Mouse (Mus musculus) cerebellum, adult 11-12 months (tissue): ENCODE data around the gene Rps28.
"Not testable (repeated sequence)": the region's sequence is repeated elsewhere in the genome, so short reads cannot be mapped to it uniquely, and the experiment has no call there.

ENCODE experiments used
- DNase-seq: peaks from one replicate; pipeline ENCODE4 v3.0.0; 2022

The Rps28 gene

GRCm38 (mm10) chr17:33824084-33824996 lies at the start of gene Rps28, which contains the start of gene Ndufa7:
Rps28 (minus strand) TSS chr17:33824562.
Ndufa7 (plus strand) TSS chr17:33824572.
- DNase-seq = peak; percentile 96

DNA sequence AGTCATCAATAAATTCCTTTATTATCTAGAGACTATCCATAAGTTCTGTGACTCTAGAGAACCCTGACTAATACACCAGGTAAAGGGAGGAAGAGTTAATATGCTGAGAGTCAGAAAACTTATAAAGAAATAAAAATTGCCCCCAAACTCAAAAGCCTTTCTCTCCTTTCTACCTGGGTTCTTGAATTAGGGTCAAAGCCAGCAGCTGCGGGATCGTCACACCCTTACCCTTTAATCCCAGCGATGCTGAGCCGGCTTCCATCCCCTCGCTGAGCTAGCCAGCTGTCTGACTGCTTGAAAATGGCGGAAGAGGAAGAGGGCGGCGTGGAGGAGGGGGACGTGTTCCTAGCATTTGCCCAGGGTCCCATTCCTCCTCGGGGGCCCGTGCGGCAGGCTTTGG lies 49.2 kb upstream of the Rps28 start, which contains the start of gene Gm7029:
Gene Gm7029, plus strand, starts transcription at position 301 of the 400 bp plus-strand sequence.
- DNase-seq = not testable (repeated sequence)

DNA sequence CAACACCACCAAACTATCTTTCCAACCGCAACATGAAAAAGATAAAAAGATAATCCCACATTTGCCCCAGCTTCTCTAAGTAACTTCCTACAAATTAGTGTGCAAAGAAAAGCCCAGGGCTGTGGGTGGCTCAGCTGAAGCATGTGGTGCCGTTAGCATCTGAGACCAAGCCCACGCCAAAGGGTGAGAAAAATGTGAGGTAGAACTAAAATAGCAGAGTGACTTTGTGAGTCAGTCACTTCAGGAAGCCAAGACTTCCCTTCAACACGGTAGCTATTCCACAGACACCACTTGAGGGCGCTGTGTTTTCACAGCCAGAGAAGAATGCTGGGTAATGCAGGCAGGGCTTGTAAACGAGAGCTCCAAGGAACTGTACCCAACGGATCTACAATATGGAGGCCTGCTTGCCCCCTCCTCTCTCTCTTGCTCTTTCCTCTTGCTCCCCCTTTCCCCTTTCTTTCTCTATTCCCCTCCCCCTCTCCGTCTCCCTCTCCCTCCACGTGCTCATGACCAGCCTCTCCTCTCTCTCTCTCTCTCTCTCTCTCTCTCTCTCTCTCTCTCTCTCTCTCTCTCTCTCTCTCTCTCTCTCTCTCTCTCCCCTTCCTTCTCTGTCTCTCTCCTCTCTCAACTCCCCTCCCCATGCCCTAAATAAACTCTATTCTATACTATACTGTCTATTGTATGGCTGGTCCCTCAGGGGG lies 41.1 kb upstream of the Rps28 start:
- no peak for DNase-seq

DNA sequence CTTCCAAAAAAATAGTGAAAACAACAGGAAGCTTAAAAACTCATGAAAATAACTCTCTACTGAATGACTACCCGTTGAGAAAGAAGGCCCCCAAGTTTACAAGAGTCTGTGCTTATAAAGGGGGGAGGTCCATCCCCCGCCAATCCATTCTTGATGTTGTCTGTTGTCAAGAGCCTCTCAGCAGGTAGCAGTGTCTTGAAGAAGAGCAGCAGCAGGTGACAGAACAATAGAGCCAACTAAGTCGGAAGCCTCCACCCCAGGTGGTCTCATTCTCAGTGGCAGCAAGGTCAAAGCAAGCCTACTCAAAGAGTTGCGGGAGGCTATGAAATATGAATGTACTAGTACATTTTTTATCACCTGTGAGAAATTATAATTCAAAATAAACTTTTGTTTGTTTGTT lies 33.5 kb upstream of the Rps28 start:
- DNase-seq = no peak

- DNase-seq = no peak
These were observed 27.0 kb upstream of the Rps28 start for GRCm38 (mm10) chr17:33851331-33851730.

GRCm38 (mm10) chr17:33848139-33848538 lies 23.8 kb upstream of the Rps28 start:
- DNase-seq = no peak

DNA sequence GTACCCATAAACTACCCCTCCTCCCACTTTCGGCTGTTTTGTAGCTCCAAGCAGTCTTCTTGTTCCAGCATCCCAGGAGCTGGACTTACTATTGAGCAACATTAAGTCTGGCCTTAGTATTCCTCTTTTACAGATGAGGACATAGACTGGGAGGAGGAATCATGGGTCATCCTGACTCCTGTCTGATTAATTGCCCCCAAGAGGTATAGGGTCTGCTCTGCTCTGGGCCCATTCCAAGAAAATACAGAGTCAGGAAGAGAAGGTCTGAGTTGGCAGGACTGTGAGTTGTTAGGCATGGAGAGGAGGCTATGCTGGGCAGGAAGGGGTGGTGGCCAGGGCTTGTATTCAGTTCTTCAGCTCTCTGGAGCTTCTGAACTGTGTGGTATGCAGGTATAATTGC lies 19.8 kb upstream of the Rps28 start:
- no peak for DNase-seq

- peak; percentile 92 for DNase-seq
These were observed 18.8 kb upstream of the Rps28 start, which contains the start of gene Cd320 for GRCm38 (mm10) chr17:33842966-33843795. Cd320 (plus strand) TSS chr17:33843091.

DNA sequence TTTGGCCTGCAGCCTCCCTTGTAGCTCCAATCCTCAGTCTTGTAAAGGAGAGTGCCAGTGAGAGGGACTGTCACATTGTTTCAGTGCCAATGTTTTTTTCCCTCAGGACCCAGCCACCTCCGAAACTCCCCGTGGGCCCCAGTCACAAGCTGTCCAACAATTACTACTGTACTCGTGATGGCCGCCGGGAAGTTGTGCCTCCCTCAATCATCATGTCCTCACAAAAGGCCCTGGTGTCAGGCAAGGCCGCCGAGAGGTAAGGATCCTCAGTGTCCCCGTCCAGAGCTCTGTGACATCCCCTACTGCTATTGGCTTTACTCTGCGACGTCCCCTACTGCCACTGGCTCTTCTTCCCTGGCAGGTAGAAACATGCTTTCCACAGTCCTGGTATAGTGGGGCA lies 5.2 kb upstream of the Rps28 start:
- DNase-seq = peak; percentile 36

DNA sequence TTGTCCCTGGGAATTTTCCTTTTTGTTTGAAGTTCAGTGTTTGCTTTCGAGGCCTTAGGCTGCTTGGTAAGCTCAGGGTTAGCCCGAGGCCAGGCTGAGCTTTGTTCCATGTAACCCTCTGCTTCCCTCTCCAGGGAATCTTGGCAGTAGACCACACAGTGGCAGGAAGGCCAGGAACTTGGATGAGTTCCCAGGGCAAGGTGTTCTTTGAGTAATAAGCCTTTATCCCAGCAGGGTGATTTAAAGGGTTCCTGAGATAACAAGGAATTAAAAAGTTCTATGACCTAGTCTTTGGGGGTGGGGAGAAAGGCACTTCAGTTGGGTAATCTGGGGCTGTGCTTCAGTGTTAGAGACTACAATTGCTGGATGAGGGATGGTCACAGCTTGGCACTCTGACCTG lies 4.5 kb upstream of the Rps28 start:
- DNase-seq = peak; percentile 74

DNA sequence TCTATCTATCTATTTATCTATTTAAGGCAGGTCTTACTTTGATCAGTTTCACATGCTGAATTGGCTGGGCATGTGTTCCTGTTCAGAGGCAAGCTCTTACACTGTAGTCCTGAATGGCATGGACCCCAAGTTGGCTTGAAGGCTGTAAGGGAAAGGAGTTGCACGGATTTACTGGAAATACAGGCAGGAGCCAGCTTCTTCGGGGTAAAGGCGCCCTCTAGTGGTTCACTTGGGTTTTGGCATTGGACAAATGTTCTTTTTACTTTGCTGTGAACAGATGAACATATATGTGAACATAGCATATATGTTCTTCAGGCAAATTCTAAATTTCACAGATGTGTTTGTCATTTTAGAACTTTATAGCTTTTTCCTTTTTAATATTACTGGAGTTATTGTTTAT lies 2.5 kb upstream of the Rps28 start:
- DNase-seq = peak; percentile 63

DNA sequence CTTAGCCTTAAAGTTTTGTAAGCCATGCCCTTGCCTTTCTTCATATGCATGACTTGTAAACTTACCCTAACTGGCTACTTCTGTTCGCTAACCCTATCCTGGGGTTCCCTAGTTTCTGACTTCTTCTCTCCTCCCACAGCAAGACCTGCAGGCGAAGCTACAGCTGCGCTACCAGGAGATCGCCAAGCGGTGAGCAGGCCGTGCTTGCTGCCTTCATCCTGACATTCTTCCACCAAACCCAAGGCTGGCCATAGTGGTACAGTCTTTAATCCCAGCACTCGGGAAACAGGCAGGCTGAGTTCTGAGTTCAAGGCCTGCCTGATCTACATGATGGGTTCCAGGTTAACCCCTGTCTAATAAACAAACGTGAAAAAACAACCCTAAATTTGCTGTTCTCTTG lies 1.1 kb upstream of the Rps28 start:
- no peak for DNase-seq

DNA sequence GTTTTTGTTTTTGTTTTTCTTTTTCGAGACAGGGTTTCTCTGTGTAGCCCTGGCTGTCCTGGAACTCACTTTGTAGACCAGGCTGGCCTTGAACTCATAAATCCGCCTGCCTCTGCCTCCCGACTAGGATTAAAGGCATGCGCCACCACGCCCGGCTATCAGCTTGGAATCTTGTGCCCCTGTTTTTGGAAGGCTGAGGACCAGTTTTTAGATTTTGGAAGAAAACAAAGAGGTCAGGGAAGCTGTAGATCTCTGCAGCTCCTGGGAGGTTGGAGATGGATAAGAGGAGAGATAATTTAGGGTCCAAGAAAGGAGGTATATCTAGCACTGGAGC lies 602 bp upstream of the Rps28 start:
- not testable (repeated sequence) for DNase-seq

- not testable (repeated sequence) for DNase-seq
These were observed 1.2 kb downstream of the Rps28 start for GRCm38 (mm10) chr17:33823171-33823570.

- no peak for DNase-seq
These were observed 1.9 kb downstream of the Rps28 start for GRCm38 (mm10) chr17:33822436-33822959.

GRCm38 (mm10) chr17:33817969-33818643 lies 6.3 kb downstream of the Rps28 start:
- no peak for DNase-seq

GRCm38 (mm10) chr17:33817184-33817968 lies 7.0 kb downstream of the Rps28 start:
- DNase-seq = peak; percentile 95

DNA sequence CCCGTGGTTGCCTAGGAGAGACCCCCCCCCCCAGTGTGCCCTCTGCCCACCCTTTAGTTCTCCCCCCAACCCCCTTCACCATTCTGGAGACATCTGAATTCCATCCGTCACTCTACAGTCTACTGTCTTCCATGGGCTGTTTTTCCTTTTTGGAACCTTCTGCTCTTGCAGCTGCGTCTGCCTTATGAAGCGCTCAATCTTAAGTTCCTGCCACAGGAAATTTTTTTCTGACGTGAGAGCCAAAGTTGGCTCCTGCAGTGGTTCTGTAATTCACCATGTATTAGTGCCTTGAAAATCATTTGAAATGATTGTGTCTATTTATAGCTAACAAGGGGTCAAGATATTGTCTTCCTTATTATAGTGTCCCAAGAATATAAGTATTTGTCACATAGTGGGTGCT lies 7.8 kb downstream of the Rps28 start:
- DNase-seq = peak; percentile 34

GRCm38 (mm10) chr17:33815399-33815798 lies 9.0 kb downstream of the Rps28 start:
- no peak for DNase-seq

DNA sequence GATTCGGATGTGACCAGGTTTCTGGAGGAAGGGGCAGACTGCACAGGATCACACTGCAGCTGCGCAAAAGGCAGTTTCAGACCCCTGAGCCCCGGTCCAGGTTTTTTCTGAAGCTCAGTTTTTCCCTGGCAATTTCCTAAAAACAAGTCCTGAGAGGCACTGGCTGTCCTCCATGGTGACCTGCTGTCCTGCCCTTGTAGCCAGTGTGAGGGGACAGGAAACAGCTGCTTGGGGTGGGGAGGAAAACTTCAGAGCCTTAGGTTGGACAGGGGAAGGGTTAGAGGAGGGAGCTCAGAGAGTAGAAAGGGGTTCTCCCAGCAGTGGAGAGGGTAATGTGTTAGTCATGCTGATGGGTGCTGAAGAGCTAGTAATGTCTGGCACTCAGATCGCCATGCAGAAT lies 11.4 kb downstream of the Rps28 start:
- no peak for DNase-seq

- DNase-seq = no peak
These were observed 11.9 kb downstream of the Rps28 start for GRCm38 (mm10) chr17:33812475-33812874.
